Mouse (Mus musculus) urinary bladder, postnatal 4 days (tissue): ENCODE results near the gene Fbxo2.
"Not testable (repeated sequence)": the region's sequence is repeated elsewhere in the genome, so short reads cannot be mapped to it uniquely, and the experiment has no call there.

Experiments
- DNase-seq, 2 experiments: peaks; one replicate each; pipeline ENCODE4 v3.0.0; 2021 to 2022; ENCODE audit warnings: low spot score in 2 of 2

The Fbxo2 gene

DNA sequence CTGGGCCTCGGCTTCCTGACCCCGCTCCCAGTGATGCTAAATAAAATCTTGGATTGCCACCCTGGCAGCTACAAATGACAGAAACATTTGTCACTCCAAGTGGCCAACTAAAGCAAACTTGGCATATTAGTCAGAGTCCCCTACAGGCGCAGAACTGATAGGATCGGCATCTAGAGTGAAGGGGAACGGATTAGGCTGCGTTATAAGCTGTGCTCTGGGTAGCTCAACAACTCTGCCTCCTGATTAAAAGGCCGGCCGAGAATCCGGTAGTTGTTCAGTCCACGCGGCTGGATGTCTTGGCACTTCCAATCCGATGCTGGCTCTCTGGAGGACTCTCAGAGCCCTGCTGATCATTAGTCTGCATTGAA lies 14.1 kb downstream of the Fbxo2 start:
- DNase-seq = no peak

DNA sequence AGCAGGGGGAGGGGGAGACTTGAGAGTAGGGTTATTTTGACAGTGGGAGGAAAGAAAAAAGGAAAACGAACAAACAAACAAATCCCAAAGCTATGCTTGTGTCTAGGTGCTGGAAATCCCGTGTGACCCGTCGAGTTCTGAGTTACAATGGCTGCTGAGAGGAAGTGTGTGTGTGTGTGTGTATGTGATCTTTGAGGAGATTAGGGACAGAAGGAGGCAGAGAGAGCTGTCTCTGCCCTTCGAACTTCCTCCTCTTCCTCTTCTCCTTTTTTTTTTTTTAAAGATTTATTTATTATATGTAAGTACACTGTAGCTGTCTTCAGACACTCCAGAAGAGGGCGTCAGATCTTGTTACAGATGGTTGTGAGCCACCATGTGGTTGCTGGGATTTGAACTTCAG lies 16.2 kb downstream of the Fbxo2 start:
- DNase-seq = not testable (repeated sequence)

DNA sequence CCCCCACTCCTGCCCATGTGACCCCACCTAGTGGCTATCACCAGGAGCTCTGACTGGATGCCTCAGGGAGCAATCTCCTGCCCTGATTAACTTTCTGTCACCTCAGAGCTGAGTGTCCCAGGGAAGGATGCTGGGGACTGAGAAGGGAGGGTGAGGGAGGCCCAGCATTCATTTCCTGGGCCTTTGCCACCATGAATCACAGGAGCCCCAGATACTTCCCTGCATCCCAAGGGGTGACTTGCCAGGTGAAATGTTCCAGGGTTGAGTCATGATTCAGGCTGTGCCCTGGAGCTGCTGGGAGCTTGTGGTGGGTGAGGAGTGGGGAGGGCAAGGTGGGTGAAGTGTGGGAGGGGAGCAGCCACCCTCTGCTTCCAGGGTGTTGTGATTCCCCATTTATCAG lies 17.3 kb downstream of the Fbxo2 start:
- no peak for DNase-seq

DNA sequence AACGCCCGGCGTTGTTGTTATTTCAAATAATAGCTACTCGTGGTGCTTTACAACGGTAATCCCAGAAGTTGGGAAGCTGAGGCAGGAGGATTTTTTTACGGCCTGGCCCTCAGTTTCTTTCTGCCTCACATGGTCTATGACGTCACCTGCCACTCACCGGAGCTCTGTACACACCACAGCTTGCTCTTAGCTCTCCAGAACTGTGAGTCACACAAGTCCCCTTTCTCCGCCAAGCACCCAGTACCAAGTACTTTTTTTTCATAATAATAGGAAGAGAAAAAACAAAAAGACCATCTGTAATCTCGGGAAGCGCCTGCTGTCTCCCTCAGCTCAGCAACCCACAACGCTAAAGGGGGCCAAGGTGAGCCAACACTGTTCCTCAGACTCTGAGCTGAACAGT lies 21.1 kb downstream of the Fbxo2 start:
- DNase-seq = no peak

DNA sequence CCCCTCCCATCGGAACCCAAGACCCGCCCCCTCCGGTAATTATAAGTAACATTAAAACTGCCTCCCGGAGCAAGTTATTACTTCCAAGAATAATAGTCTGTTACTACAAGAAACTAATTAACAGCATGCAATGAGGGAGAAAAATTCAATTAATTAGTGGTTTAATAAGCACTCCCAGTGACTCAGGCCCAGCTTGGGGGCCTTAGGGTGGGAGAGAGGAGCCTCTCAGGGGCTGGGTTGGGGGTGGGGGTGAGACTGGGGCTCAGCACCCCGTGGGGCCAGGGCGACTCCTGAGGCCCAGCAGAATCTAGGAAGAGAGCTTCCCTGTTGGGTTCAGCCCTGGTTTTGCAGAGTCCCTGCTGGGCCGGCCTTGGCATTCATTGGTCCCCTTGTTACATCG lies 21.9 kb downstream of the Fbxo2 start:
- DNase-seq = no peak

DNA sequence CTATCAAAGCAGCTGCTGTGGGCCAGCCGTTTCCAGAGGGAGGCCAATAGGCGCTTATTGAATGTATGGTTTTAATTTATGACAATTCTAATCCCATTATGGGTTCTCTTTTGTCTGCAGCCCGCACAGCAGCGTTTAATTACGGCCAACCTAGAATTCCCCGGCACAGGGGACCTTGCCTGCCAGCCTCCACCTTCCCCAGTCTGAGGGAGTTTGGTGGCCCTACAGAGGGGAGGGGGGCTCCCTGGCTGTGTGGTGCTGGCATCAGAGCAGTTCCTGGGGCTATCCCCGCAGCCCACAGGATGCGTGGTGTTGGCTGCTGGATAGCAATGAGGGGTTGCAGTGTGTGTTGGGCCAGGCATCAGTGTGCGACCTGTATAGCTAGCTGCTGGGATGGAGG lies 24.1 kb downstream of the Fbxo2 start:
- DNase-seq = no peak

DNA sequence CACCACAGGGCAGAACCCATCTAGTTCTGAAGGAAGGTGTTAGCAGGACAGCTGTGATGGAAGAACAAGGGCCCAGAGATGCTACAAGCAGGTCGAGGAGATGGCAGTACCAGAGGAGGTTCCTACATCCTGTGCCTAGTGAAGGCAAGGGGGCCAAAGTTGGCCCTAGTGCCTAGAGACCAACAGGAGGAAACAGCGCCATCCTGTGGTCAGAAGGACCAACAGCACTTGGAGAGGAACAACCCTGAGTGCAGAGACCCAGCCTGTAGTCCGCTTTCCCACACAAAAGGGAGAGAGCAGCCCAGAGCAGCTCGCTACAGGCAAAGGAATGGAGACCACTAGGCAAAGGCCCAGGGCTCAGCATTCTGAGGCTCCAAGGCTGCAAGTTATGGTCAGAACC lies 25.4 kb downstream of the Fbxo2 start:
- DNase-seq = no peak

DNA sequence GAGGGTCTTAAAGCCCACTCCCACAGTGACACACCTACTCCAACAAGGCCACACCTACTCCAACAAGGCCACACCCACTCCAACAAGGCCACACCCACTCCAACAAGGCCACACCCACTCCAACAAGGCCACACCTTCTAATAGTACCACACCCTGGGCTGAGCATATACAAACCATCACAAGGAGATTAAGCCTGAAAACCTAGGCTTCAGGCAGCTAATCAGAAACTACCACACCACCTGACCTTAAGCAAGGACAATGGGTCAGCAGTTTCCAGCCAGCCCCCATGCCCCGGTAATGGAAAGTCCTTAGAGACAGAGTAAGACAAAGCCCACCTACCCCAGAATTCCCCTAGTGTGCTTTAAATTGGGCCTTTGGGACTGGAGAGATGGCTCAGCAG lies 28.3 kb downstream of the Fbxo2 start:
- DNase-seq = not testable (repeated sequence)

DNA sequence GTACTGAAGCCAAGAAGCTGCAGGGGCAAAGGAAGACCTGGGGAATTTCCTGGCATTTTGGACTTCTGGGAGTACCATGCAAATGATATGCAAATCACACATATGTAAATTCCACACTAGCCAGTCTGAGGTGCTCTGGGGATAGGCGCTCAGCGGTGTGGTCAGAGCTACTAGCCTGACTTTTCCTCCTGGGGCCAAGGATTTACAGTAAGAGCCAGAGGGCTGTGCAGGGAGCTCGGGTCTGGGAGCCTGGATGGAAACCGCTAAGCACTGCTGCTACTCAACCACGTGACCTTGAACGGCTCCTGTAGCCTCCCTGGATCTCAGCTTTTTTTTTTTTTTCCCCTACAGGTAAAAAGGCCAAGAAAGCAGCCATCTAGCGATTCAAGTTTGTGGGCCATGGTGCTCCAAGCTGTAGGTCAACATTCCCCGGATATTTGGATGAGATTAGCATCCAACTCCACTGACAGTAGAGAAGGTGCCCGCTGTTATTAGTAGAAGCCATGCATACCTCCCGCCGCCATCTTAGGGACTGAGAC lies 32.4 kb downstream of the Fbxo2 start:
- DNase-seq = no peak

DNA sequence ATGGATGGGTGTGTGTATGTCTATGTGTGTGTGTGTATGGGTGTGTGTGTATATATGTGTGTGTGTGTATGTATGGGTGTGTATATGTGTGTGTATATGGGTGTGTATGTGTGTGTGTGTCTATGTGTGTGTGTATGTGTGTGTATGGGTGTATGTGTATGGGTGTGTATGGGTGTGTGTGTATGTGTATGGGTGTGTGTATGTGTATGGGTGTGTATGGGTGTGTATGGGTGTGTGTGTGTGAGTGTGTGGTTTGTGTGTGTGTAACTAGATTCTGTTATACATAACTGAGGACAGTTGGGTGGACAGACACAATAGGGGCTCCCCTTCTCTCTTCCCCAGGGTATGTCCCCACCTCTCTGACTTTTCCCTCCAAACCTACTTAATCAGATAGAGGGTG lies 34.0 kb downstream of the Fbxo2 start:
- no peak for DNase-seq

DNA sequence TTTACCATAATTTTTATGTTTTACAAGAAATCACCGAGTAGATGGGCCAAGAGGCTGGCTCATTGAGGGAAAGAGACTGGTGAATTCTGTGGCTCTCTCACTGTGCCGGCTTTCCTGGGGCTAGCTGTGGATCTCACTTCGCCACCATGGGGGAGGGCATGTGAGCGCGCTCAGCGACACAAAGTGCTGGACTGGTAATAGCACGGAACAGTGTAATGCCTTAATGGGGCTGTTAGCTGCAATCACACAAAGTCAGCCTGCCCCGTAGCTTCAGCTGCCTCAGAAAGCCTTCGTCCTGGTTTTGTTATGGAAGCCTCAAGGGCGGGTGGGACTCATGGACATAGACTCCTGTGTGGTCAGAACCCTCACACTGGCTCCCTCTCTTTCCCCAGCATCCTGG lies 38.3 kb downstream of the Fbxo2 start:
- no peak for DNase-seq

DNA sequence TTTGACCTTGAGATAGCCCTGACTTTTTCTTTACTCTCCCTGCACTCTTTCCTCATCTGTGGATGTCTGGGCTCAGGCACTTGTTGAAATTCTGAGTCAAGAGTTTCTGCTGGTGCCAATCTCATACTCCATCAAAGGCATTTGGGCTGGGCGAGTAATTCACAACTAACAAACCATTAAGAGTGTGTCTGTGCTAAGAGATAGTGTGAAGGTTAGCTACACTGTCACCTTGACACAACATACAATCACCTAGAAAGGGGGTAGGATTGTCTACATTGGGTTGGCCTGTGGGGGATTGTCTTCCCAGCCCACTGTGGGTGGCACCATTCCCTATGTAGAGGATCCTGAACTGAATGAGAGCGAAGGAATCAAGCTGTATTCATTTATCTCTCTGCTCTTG lies 43.1 kb downstream of the Fbxo2 start:
- no peak for DNase-seq

DNA sequence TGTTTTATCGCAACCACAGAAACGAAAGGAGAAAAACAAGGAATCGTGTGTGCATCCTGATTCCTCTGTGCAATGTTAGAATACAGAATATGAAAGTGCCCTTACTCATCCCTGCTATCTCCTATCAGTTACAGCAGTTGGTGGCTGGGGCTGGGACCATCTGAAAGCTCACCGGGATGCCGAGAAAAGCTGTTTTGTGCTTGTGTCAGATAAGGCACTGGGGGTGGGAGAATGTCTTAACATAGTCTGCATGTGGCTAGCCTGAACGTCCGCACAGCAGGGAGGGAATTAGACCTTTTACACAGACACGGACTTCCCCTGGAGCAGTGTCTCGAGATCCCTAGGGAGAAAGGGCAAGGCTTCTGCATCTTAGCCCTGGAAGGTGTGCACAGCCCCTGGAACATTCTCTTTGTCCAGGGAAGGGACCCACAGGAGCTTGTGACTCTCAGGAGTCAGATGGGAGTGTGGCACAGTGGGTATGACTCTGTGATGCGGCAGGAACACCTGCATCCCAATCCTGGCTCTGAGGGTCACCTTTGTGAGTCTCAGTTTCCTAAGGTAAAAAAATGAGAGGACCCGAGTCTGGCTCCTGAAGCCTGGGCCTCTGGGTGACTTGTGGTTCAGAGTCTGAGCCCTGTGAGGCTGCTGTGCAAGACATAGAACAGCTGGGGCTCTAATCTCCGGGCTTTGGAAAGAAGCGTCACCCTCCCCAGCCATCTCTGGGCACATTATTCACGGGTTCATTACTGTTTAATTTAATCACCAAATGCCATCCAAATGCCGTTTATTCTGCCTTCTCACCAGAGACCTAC lies 43.8 kb downstream of the Fbxo2 start:
- DNase-seq = no peak

DNA sequence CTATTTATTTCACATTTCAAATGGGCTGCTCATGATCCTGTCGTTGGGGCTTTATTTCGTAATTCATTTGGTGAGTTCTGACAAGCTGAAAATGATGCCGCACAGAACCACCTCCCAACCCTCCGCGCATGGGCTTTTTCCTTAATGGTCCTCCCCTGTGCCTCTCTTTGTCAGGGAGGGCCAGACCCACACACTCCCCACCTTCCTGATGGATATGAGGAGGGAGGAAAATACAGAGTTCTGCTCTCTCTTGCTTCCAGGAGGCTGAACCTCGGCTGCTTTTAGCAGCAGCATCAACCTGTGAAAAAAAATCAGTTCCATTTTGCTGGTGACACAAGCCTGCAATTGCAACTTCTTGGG lies 44.4 kb downstream of the Fbxo2 start:
- DNase-seq = no peak

DNA sequence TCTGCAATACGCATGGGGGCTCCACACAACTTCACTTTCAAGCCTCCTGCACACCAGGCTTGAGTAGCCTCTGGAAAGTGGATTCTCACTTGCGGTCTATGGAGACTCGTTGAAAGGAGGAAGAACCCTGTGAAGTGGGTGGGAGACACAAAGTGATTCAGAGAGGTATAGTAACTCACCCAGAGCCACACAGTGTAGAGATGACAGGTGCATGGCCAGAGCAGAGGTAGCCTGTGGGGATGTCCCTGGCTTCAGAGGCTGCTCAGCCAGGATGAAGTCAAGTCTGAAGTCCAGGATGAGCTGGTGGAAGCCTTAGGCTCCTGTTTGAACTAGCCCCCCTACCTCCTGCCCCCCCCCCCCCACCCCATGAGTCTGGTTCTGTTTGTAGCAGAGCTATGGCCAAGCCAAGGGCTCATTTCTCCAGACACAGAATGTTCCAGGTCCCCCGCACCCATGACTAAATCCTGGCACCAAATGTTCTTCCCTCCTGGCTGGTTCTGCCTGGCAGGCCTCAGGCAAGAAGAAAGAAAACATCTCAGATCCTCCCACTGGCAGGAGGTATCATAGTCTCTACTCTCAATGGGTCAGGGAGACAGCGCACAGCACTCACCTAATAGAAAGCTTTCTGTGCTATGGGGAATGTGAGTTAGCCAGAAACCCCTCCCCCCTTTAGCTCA lies 54.2 kb downstream of the Fbxo2 start:
- DNase-seq = no peak

DNA sequence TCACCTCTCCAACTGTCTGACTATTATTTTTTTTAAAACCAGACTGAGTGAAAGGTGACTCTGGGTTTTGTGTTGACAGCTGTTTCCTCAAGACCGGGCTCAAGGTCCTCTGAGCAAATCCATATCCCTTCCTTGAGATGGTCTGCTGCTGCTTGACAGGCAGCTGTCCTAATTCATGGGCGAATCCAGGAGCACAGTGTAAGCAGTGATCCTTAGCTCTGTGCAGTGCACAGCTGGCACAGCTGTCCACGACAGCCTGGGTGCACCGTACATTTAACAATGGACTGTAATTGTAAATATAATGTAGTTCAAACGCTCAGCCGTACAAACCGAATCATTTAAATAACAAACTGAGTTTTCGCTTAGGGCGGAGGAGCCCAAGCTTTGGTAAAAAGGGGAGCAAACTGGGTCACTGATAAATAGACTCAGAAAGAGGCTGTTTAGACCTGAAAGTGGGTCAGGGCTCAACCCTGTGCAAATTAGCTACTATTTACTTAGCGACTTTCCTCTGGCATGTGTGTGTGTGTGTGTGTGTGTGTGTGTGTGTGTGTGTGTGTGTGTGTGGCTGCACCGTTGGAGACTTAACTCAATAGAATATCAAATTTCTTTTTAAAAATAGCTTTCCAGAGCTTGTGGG lies 55.0 kb downstream of the Fbxo2 start:
- no peak for DNase-seq
